Mouse (Mus musculus) bone marrow macrophage, adult 2 months (primary cell): ENCODE measurements around the gene Cstb. TPM values are rescaled to one million over a fixed set of nuclear protein-coding genes. Genes with fewer than 3 reads are reported as not detected.
A peak's percentile ranks its signal among the peaks of the same experiment; 100 is the strongest.
"Not testable (repeated sequence)": the region's sequence is repeated elsewhere in the genome, so short reads cannot be mapped to it uniquely, and the experiment has no call there.

Experiments used
- H3K27ac ChIP-seq: 2 replicates; pipeline ENCODE4 v1.5.1; 2012; ENCODE audit warnings: low read depth, low read length; ENCODE audit not compliant: insufficient read depth
- H3K4me1 ChIP-seq: 2 replicates; pipeline ENCODE4 v1.6.1; 2012; ENCODE audit warnings: low read length; ENCODE audit not compliant: control insufficient read depth, insufficient read depth
- H3K4me3 ChIP-seq: 2 replicates; pipeline ENCODE4 v1.5.1; 2012; ENCODE audit warnings: mild to moderate bottlenecking, low read length, moderate library complexity; ENCODE audit not compliant: insufficient read depth
- CTCF ChIP-seq: IDR thresholded peaks from 2 replicates; pipeline ENCODE4 v1.5.1; 2012; ENCODE audit warnings: low read depth, mild to moderate bottlenecking, low read length, moderate library complexity
- POLR2A ChIP-seq: IDR thresholded peaks from 2 replicates; pipeline ENCODE4 v1.6.1; 2012; ENCODE audit warnings: mild to moderate bottlenecking, low read depth, low read length, borderline replicate concordance
- polyA plus RNA-seq: library from polyadenylated mRNA; stranded (reverse); fragments of >200 nt; gene quantifications from 2 replicates; pipeline ENCODE4 v1.2.4, GENCODE M21; 2012; ENCODE audit not compliant: missing spikeins, insufficient read depth, insufficient read length

The Cstb gene
- polyA plus RNA-seq, 1 experiment: 743 TPM

- H3K27ac ChIP-seq: no peak overlapping the region
- peak overlapping the region; percentile 92 for H3K4me3 ChIP-seq
- H3K4me1 ChIP-seq: peaks cover 16% of the 10 kb centered on the region
- TF ChIP-seq POLR2A (no peak), CTCF (no peak; the same call in 1 of the 2 replicates)
These were observed 12.3 kb upstream of the Cstb start for GRCm38 (mm10) chr10:78413152-78413520.

- H3K4me1 ChIP-seq: peaks cover 21% of the 10 kb centered on the region
- not testable (repeated sequence) for H3K27ac ChIP-seq, H3K4me3 ChIP-seq
These were observed 10.5 kb upstream of the Cstb start for GRCm38 (mm10) chr10:78414936-78415335.

- H3K4me3 ChIP-seq: no peak overlapping the region
- H3K27ac ChIP-seq: no peak overlapping the region
- TF ChIP-seq POLR2A: no peak
- TF ChIP-seq CTCF: no peak
- H3K4me1 ChIP-seq: peaks cover 24% of the 10 kb centered on the region
These were observed 7.6 kb upstream of the Cstb start for GRCm38 (mm10) chr10:78417888-78418287.

- Histone ChIP-seq H3K27ac (no peak overlapping the region), H3K4me1 (peaks cover 24% of the 10 kb centered on the region), H3K4me3 (no peak overlapping the region)
- TF ChIP-seq CTCF (no peak), POLR2A (no peak)
These were observed 6.7 kb upstream of the Cstb start for GRCm38 (mm10) chr10:78418791-78419190.

GRCm38 (mm10) chr10:78420929-78421328 is 4.5 kb upstream of the Cstb start:
- no peak overlapping the region for H3K27ac ChIP-seq

GRCm38 (mm10) chr10:78422614-78423013 is 2.9 kb upstream of the Cstb start:
- Histone ChIP-seq H3K4me1 (peaks cover 24% of the 10 kb centered on the region), H3K27ac (no peak overlapping the region), H3K4me3 (no peak overlapping the region)
- no peak for TF ChIP-seq CTCF
- TF ChIP-seq POLR2A: no peak

More at GRCm38 (mm10) chr10:78420929-78421328, 4.5 kb upstream of the Cstb start:
- Histone ChIP-seq H3K4me1 (peaks cover 28% of the 10 kb centered on the region), H3K4me3 (no peak overlapping the region)
- TF ChIP-seq CTCF: no peak

GRCm38 (mm10) chr10:78426117-78426735 is 757 bp downstream of the Cstb start:
- Histone ChIP-seq H3K27ac (peak overlapping the region; percentile 96), H3K4me1 (peaks cover 30% of the 10 kb centered on the region), H3K4me3 (peak overlapping the region; percentile 94)
- TF ChIP-seq CTCF: no peak
- no peak for TF ChIP-seq POLR2A

- Histone ChIP-seq H3K27ac (no peak overlapping the region), H3K4me1 (peaks cover 26% of the 10 kb centered on the region), H3K4me3 (no peak overlapping the region)
- TF ChIP-seq POLR2A (no peak), CTCF (no peak)
These were observed 2.6 kb downstream of the Cstb start for GRCm38 (mm10) chr10:78428070-78428469.

- peaks cover 26% of the 10 kb centered on the region for H3K4me1 ChIP-seq
- TF ChIP-seq POLR2A: no peak
- no peak for TF ChIP-seq CTCF
These were observed 3.7 kb downstream of the Cstb start for GRCm38 (mm10) chr10:78429180-78429579.

GRCm38 (mm10) chr10:78429776-78430175 is 4.3 kb downstream of the Cstb start:
- no peak overlapping the region for H3K4me3 ChIP-seq
- no peak overlapping the region for H3K27ac ChIP-seq
- peaks cover 26% of the 10 kb centered on the region for H3K4me1 ChIP-seq
- TF ChIP-seq POLR2A (no peak), CTCF (no peak)

More at GRCm38 (mm10) chr10:78429180-78429579, 3.7 kb downstream of the Cstb start:
- H3K27ac ChIP-seq: peak overlapping the region; percentile 30
- no peak overlapping the region for H3K4me3 ChIP-seq

- Histone ChIP-seq H3K27ac (no peak overlapping the region), H3K4me1 (peaks cover 19% of the 10 kb centered on the region), H3K4me3 (no peak overlapping the region)
- TF ChIP-seq POLR2A (no peak), CTCF (no peak)
These were observed 7.4 kb downstream of the Cstb start for GRCm38 (mm10) chr10:78432853-78433252.
